Mouse (Mus musculus): ENCODE measurements around the gene Ccdc92b.

GRCm38 (mm10) chr11:74572459-74573061 is 46.8 kb upstream of the Ccdc92b start:
- TF ChIP-seq CTCF (IDR thresholded peaks at IDR 0.05; ENCODE audit: low read depth, low read length) = no peak
- no peak for TF ChIP-seq POLR2A (IDR thresholded peaks at IDR 0.05; ENCODE audit: extremely low read depth, insufficient read depth, low read length)

Data from liver, adult 2 months (tissue).